Mouse (Mus musculus): Measurements from ENCODE around the gene Hoxa7. TPM values are rescaled to one million over a fixed set of nuclear protein-coding genes. Genes with fewer than 3 reads are reported as not detected.

The Hoxa7 gene
- total RNA-seq, 1 experiment: 0.89 TPM

DNA sequence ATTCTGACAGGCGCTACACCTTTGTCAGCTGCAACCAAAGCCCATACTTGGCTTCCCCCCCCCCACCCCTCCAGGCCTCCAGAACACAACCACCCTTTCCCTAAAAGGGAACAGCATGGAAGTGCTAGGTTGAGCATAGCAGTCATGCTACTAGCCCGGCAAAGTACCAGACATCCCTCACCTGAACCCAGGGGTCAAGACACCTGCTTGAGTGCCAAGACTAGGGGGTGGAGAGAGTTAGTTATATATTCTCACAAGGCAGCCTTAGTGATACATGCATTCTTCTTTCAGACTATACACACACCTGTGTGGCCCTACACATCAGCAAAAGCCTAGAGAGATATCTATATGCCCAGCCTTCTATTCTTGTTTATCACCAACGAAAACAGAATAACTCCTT lies 35.8 kb downstream of the Hoxa7 start:
- Histone ChIP-seq H3K4me3 (ENCODE audit: insufficient read depth in 1 of 2, low read depth in 1 of 2, low read length in 2 of 2, poor library complexity in 1 of 2, severe bottlenecking in 1 of 2) (no peak overlapping the region), H3K4me1 (ENCODE audit: control insufficient read depth in 2 of 2, insufficient read depth in 2 of 2, low read length in 2 of 2, poor library complexity in 1 of 2) (no peaks in the 10 kb centered on the region), H3K27ac (ENCODE audit: insufficient read depth, low read depth, low read length, poor library complexity, severe bottlenecking) (no peak overlapping the region), H3K36me3 (ENCODE audit: control insufficient read depth, insufficient read depth, low read length, poor library complexity, severe bottlenecking) (no peaks in the 10 kb centered on the region), H3K9me3 (ENCODE audit: control insufficient read depth, insufficient read depth, low read depth, low read length) (no peaks in the 10 kb centered on the region), H3K9ac (ENCODE audit: insufficient read depth, low read depth, low read length, poor library complexity, severe bottlenecking) (no peak overlapping the region)
- in situ Hi-C loops (cut with MboI; ENCODE audit: low sequenced_read_pairs in 2 of 2, unreplicated experiment in 2 of 2): no loop called here
- no peak for DNase-seq (ENCODE audit: low read depth, low spot score)
- TF ChIP-seq ZC3H11A (IDR thresholded peaks at IDR 0.05; ENCODE audit: borderline replicate concordance, low read depth, low read length): no peak
- no peak for TF ChIP-seq MAFK (IDR thresholded peaks at IDR 0.05; ENCODE audit: insufficient read depth, low read depth, low read length)
- no peak for TF ChIP-seq ZNF384 (IDR thresholded peaks at IDR 0.05; ENCODE audit: low read depth, low read length)
- no peak for TF ChIP-seq HCFC1 (IDR thresholded peaks at IDR 0.05; ENCODE audit: borderline replicate concordance, insufficient read depth, low read length)
- TF ChIP-seq CHD2 (IDR thresholded peaks at IDR 0.05; ENCODE audit: low read depth, low read length): no peak

DNA sequence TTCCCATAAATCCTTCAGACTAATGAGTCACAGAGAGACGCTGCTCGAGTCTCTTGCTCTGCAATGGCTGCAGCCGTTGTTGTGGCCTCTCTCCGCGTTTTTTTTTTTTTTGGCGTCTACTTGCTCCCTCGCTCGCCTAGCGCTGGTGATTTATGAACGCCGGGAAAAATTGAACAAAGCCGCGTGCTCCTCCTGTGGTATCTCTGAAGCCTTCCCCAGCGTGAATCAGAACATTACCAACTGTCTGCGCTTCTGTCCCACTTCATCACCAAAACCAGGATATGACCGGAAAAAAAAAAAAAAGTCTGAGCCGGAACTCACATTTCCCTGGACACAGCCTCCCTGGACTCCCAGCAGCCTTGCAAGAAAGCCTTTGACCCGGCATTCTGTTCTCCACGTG lies 36.4 kb downstream of the Hoxa7 start:
- Histone ChIP-seq H3K27ac (ENCODE audit: insufficient read depth, low read depth, low read length, poor library complexity, severe bottlenecking) (no peak overlapping the region), H3K9ac (ENCODE audit: insufficient read depth, low read depth, low read length, poor library complexity, severe bottlenecking) (no peak overlapping the region), H3K9me3 (ENCODE audit: control insufficient read depth, insufficient read depth, low read depth, low read length) (no peaks in the 10 kb centered on the region), H3K36me3 (ENCODE audit: control insufficient read depth, insufficient read depth, low read length, poor library complexity, severe bottlenecking) (no peaks in the 10 kb centered on the region), H3K4me1 (ENCODE audit: control insufficient read depth in 2 of 2, insufficient read depth in 2 of 2, low read length in 2 of 2, poor library complexity in 1 of 2) (no peaks in the 10 kb centered on the region), H3K4me3 (ENCODE audit: insufficient read depth in 1 of 2, low read depth in 1 of 2, low read length in 2 of 2, poor library complexity in 1 of 2, severe bottlenecking in 1 of 2) (no peak overlapping the region)
- TF ChIP-seq MAFK (IDR thresholded peaks at IDR 0.05; ENCODE audit: insufficient read depth, low read depth, low read length) (no peak), ZNF384 (IDR thresholded peaks at IDR 0.05; ENCODE audit: low read depth, low read length) (peak; percentile 76)
- in situ Hi-C loops (cut with MboI; ENCODE audit: low sequenced_read_pairs in 2 of 2, unreplicated experiment in 2 of 2): no loop called here
- DNase-seq (ENCODE audit: low read depth, low spot score): no peak

DNA sequence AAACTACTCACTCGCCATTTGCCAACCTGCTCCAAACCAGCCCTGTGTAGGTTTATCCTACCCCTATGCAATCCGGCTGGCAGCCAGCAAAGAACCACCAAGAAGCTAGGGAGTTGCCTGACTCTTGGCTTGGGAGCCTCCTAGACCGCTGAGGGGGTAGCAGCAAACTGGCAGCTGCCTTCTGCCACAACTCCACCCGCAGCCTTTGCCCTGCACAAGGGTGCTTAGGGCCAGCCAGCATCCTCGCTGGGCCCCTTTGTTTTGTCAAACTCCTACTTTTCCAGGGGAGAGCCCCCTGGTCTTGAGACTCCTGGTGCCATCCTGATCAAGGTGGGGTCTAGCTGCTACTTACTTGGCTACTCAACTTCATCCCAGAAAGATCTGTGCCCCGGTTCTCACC lies 37.0 kb downstream of the Hoxa7 start:
- Histone ChIP-seq H3K4me1 (ENCODE audit: control insufficient read depth in 2 of 2, insufficient read depth in 2 of 2, low read length in 2 of 2, poor library complexity in 1 of 2) (no peaks in the 10 kb centered on the region; a peak in 1 of 4 replicates), H3K36me3 (ENCODE audit: control insufficient read depth, insufficient read depth, low read length, poor library complexity, severe bottlenecking) (no peaks in the 10 kb centered on the region), H3K4me3 (ENCODE audit: insufficient read depth in 1 of 2, low read depth in 1 of 2, low read length in 2 of 2, poor library complexity in 1 of 2, severe bottlenecking in 1 of 2) (no peak overlapping the region), H3K9ac (ENCODE audit: insufficient read depth, low read depth, low read length, poor library complexity, severe bottlenecking) (no peak overlapping the region), H3K27ac (ENCODE audit: insufficient read depth, low read depth, low read length, poor library complexity, severe bottlenecking) (no peak overlapping the region), H3K9me3 (ENCODE audit: control insufficient read depth, insufficient read depth, low read depth, low read length) (no peaks in the 10 kb centered on the region)
- no peak for TF ChIP-seq ZNF384 (IDR thresholded peaks at IDR 0.05; ENCODE audit: low read depth, low read length)
- TF ChIP-seq ZC3H11A (IDR thresholded peaks at IDR 0.05; ENCODE audit: borderline replicate concordance, low read depth, low read length): no peak
- TF ChIP-seq HCFC1 (IDR thresholded peaks at IDR 0.05; ENCODE audit: borderline replicate concordance, insufficient read depth, low read length): no peak
- TF ChIP-seq MAFK (IDR thresholded peaks at IDR 0.05; ENCODE audit: insufficient read depth, low read depth, low read length): no peak
- TF ChIP-seq CHD2 (IDR thresholded peaks at IDR 0.05; ENCODE audit: low read depth, low read length): no peak
- in situ Hi-C loops (cut with MboI; ENCODE audit: low sequenced_read_pairs in 2 of 2, unreplicated experiment in 2 of 2): no loop called here
- no peak for DNase-seq (ENCODE audit: low read depth, low spot score)

DNA sequence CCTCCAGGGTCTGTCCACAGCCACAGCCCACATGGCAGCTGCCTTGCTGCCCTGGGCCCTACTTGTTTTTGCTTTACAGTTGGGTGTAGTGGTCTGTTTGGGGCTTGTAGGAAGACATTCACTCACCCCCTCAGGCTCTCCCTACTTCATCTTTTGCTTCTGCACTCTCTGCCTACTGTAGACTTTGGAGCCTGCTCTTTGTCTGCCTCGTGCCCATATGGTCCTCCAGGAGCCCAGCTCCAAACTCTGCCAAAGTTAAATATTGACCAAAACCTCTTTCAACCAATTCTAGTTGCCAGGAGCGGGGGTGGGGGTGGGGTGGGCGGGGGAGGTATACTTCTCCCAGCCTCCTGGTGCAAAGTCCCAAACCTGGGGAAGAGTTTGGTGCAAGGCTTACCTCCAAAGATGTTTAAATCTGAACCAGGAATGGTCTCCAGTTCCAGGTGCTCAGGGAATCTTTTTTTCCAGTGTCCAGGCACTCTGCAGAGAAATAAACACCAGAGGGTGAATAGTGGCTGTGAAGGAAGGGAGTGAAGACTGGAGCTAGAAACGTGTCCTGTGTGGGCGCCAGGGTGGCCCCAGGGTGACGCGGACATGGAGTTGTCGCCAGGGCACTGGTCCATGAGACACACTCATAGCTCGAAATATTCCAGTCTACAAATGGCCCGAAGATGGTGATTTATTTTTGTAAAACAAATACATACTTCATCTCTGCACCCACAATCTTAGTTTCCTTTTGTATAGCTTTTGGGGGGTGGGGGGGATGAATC lies 38.2 kb downstream of the Hoxa7 start:
- no peak overlapping the region for H3K27ac ChIP-seq (ENCODE audit: insufficient read depth, low read depth, low read length, poor library complexity, severe bottlenecking)
- no peak overlapping the region for H3K9ac ChIP-seq (ENCODE audit: insufficient read depth, low read depth, low read length, poor library complexity, severe bottlenecking)
- no peak overlapping the region for H3K4me3 ChIP-seq (ENCODE audit: insufficient read depth in 1 of 2, low read depth in 1 of 2, low read length in 2 of 2, poor library complexity in 1 of 2, severe bottlenecking in 1 of 2)
- DNase-seq (ENCODE audit: low read depth, low spot score): no peak
- TF ChIP-seq HCFC1 (IDR thresholded peaks at IDR 0.05; ENCODE audit: borderline replicate concordance, insufficient read depth, low read length) (no peak), MAFK (IDR thresholded peaks at IDR 0.05; ENCODE audit: insufficient read depth, low read depth, low read length) (no peak), ZNF384 (IDR thresholded peaks at IDR 0.05; ENCODE audit: low read depth, low read length) (no peak), ZC3H11A (IDR thresholded peaks at IDR 0.05; ENCODE audit: borderline replicate concordance, low read depth, low read length) (no peak), CHD2 (IDR thresholded peaks at IDR 0.05; ENCODE audit: low read depth, low read length) (no peak)
- no peaks in the 10 kb centered on the region; a peak in 1 of 4 replicates for H3K4me1 ChIP-seq (ENCODE audit: control insufficient read depth in 2 of 2, insufficient read depth in 2 of 2, low read length in 2 of 2, poor library complexity in 1 of 2)
- no peaks in the 10 kb centered on the region for H3K9me3 ChIP-seq (ENCODE audit: control insufficient read depth, insufficient read depth, low read depth, low read length)
- no peaks in the 10 kb centered on the region for H3K36me3 ChIP-seq (ENCODE audit: control insufficient read depth, insufficient read depth, low read length, poor library complexity, severe bottlenecking)
- in situ Hi-C loops (cut with MboI; ENCODE audit: low sequenced_read_pairs in 2 of 2, unreplicated experiment in 2 of 2): no loop called here

Data from ES-E14 (cell line).